Mouse (Mus musculus) midbrain, embryonic 11.5 days (tissue): Measurements from ENCODE around the gene Ptprb. TPM values are rescaled to one million over a fixed set of nuclear protein-coding genes. Genes with fewer than 3 reads are reported as not detected.
A peak's percentile ranks its signal among the peaks of the same experiment; 100 is the strongest.

ENCODE experiments used
- ATAC-seq: fragments of 200-750 bp; cut with Nextera tagmentation; 2 replicates; pipeline ENCODE4 v1.8.0; 2017; ENCODE audit warnings: moderate TSS enrichment, moderate library complexity; ENCODE audit not compliant: low FRiP score
- DNase-seq: peaks from one replicate; pipeline ENCODE4 v3.0.0; 2015; ENCODE audit warnings: low spot score; ENCODE audit errors: missing footprints
- H3K27ac ChIP-seq: fragments of 300-500 bp; sonication (generic); 2 replicates; pipeline ENCODE4 v1.5.1; 2014; ENCODE audit warnings: low read depth, low read length
- H3K27me3 ChIP-seq: fragments of 300-500 bp; sonication (generic); 2 replicates; pipeline ENCODE4 v1.6.1; 2014; ENCODE audit warnings: mild to moderate bottlenecking, low read length, moderate library complexity, mixed read lengths; ENCODE audit not compliant: control insufficient read depth, insufficient read depth
- H3K36me3 ChIP-seq: fragments of 300-500 bp; sonication (generic); 2 replicates; pipeline ENCODE4 v1.6.1; 2014; ENCODE audit warnings: mild to moderate bottlenecking, low read length, moderate library complexity, mixed read lengths; ENCODE audit not compliant: control insufficient read depth, insufficient read depth
- H3K4me1 ChIP-seq: fragments of 300-500 bp; sonication (generic); 2 replicates; pipeline ENCODE4 v1.6.1; 2014; ENCODE audit warnings: low read length; ENCODE audit not compliant: control insufficient read depth, insufficient read depth
- H3K4me2 ChIP-seq: fragments of 300-500 bp; sonication (generic); 2 replicates; pipeline ENCODE4 v1.6.1; 2014; ENCODE audit warnings: mild to moderate bottlenecking, moderate library complexity
- H3K4me3 ChIP-seq: fragments of 300-500 bp; sonication (generic); 2 replicates; pipeline ENCODE4 v1.5.1; 2014; ENCODE audit warnings: low read depth, low read length
- H3K9ac ChIP-seq: fragments of 300-500 bp; sonication (generic); 2 replicates; pipeline ENCODE4 v1.6.1; 2014; ENCODE audit warnings: low read length
- H3K9me3 ChIP-seq: fragments of 300-500 bp; sonication (generic); 2 replicates; pipeline ENCODE4 v1.6.1; 2016; ENCODE audit warnings: low read length; ENCODE audit not compliant: control insufficient read depth
- WGBS: fragments of 180-500 bp; shearing (Covaris S2); extraction: QIAGEN DNeasy Blood & Tissue Kit; methylation state at CpG from one replicate; pipeline ENCODE4 v1.1.7; 2014; 5-methylcytosine and 5-hydroxymethylcytosine counted together
- polyA plus RNA-seq: library from polyadenylated mRNA; unstranded; fragments of >200 nt; fragmentation: Nextera tagmentation; extraction: Ambion mirVana; gene quantifications from 2 replicates; pipeline ENCODE4 v1.2.1, GENCODE M21; 2014

Ptprb gene
- polyA plus RNA-seq, 1 experiment from 2014 or later: 2.9 TPM

- no peak for ATAC-seq
- H3K27ac ChIP-seq: no peak overlapping the region
- 90% methylated on average over 7 of the region's 7 CpGs for WGBS
- no peaks in the 10 kb centered on the region for H3K4me1 ChIP-seq
- H3K27me3 ChIP-seq: no peaks in the 10 kb centered on the region
- H3K36me3 ChIP-seq: no peaks in the 10 kb centered on the region
- H3K4me2 ChIP-seq: no peak overlapping the region
- no peak for DNase-seq
- no peak overlapping the region for H3K9ac ChIP-seq
- no peak overlapping the region for H3K4me3 ChIP-seq
- no peaks in the 10 kb centered on the region for H3K9me3 ChIP-seq
Observed at GRCm38 (mm10) chr10:116286697-116287344, 11.5 kb downstream of the Ptprb start.

GRCm38 (mm10) chr10:116288130-116288529 is 12.8 kb downstream of the Ptprb start:
- no peak overlapping the region for H3K27ac ChIP-seq
- no peaks in the 10 kb centered on the region for H3K9me3 ChIP-seq
- no peaks in the 10 kb centered on the region for H3K27me3 ChIP-seq
- DNase-seq: no peak
- no peak overlapping the region for H3K4me2 ChIP-seq
- 75% methylated on average over 9 of the region's 9 CpGs for WGBS
- no peak for ATAC-seq
- no peaks in the 10 kb centered on the region for H3K36me3 ChIP-seq
- H3K4me1 ChIP-seq: no peaks in the 10 kb centered on the region
- no peak overlapping the region for H3K9ac ChIP-seq
- no peak overlapping the region for H3K4me3 ChIP-seq

DNA sequence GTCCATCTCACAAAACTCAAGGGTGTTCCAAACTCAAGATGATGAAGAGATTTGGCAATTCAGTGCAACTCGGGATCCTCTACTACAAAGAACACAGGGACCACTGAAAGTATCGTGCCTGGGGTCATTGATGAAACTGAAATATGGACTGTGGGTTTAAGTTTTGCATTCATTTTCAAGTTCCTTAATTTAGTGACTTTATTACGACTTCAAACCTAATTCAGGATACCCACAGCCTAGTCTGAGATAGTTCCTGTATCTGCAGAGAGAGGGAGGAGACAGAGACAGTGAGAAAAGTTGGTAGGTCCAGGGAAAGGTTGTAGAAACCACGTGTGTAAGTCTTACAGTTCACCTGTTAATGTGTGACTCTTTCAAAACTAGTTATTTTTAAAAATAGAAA is 15.2 kb downstream of the Ptprb start:
- peak; percentile 23 for DNase-seq
- no peak for ATAC-seq
- no peaks in the 10 kb centered on the region for H3K36me3 ChIP-seq

GRCm38 (mm10) chr10:116291153-116291755 is 15.9 kb downstream of the Ptprb start:
- WGBS: 78% methylated on average over 8 of the region's 8 CpGs
- Histone ChIP-seq H3K4me2 (no peak overlapping the region), H3K4me3 (no peak overlapping the region), H3K36me3 (no peaks in the 10 kb centered on the region), H3K27ac (no peak overlapping the region), H3K9ac (no peak overlapping the region), H3K4me1 (no peaks in the 10 kb centered on the region), H3K9me3 (no peaks in the 10 kb centered on the region), H3K27me3 (no peaks in the 10 kb centered on the region)
- ATAC-seq (no peak), DNase-seq (peak; percentile 45)

More for the DNA sequence above, 15.2 kb downstream of the Ptprb start:
- WGBS: 83% methylated on average over 4 of the region's 4 CpGs
- Histone ChIP-seq H3K9ac (no peak overlapping the region), H3K27me3 (no peaks in the 10 kb centered on the region), H3K4me2 (no peak overlapping the region), H3K9me3 (no peaks in the 10 kb centered on the region), H3K27ac (no peak overlapping the region), H3K4me3 (no peak overlapping the region), H3K4me1 (no peaks in the 10 kb centered on the region)

DNA sequence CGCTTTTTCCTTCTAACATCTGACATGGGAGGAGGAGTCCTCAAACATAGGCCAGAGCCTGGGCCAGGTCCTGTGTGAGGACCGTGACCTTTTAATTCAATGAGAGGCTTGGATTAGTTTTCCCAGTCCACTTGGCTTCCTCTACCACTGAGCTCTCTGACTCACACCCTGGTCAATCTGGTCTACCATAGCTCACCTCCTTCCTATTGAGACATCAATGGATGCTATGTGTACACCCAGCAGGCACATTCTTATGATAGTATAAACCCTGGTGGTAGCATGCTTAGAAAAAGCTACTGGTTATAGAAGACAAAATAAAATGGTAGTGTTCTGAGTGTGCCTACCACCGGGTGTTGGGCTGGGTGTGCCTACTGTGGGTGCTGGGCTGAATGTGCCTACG is 21.1 kb downstream of the Ptprb start:
- H3K27ac ChIP-seq: no peak overlapping the region
- H3K9me3 ChIP-seq: no peaks in the 10 kb centered on the region
- 87% methylated on average over 4 of the region's 4 CpGs for WGBS
- H3K27me3 ChIP-seq: peaks cover 2% of the 10 kb centered on the region; the same call in 1 of the 2 replicates
- ATAC-seq: no peak
- H3K4me3 ChIP-seq: no peak overlapping the region
- no peak overlapping the region for H3K9ac ChIP-seq
- H3K36me3 ChIP-seq: no peaks in the 10 kb centered on the region
- H3K4me1 ChIP-seq: peaks cover 2% of the 10 kb centered on the region; the same call in 1 of the 2 replicates
- H3K4me2 ChIP-seq: no peak overlapping the region
- peak; percentile 49 for DNase-seq

- DNase-seq (peak; percentile 78), ATAC-seq (no peak)
- H3K9me3 ChIP-seq: no peaks in the 10 kb centered on the region
- H3K9ac ChIP-seq: no peak overlapping the region
- H3K4me1 ChIP-seq: peaks cover 5% of the 10 kb centered on the region; the same call in 1 of the 2 replicates
- WGBS: 76% methylated on average over 12 of the region's 12 CpGs
- H3K4me2 ChIP-seq: no peak overlapping the region
- H3K27me3 ChIP-seq: peaks cover 9% of the 10 kb centered on the region
- no peak overlapping the region for H3K27ac ChIP-seq
- H3K36me3 ChIP-seq: no peaks in the 10 kb centered on the region
- no peak overlapping the region for H3K4me3 ChIP-seq
Observed at GRCm38 (mm10) chr10:116297854-116298253, 22.5 kb downstream of the Ptprb start.

GRCm38 (mm10) chr10:116300824-116301223 is 25.5 kb downstream of the Ptprb start:
- ATAC-seq (peak; percentile 14; the same call in 1 of the 2 replicates), DNase-seq (peak; percentile 85)
- Histone ChIP-seq H3K4me2 (peak overlapping the region; percentile 92), H3K4me1 (peaks cover 5% of the 10 kb centered on the region; the same call in 1 of the 2 replicates), H3K27me3 (peaks cover 9% of the 10 kb centered on the region), H3K9ac (peak overlapping the region; percentile 63), H3K9me3 (no peaks in the 10 kb centered on the region), H3K36me3 (no peaks in the 10 kb centered on the region), H3K27ac (no peak overlapping the region), H3K4me3 (peak overlapping the region; percentile 44)
- 13% methylated on average over 7 of the region's 7 CpGs for WGBS

DNA sequence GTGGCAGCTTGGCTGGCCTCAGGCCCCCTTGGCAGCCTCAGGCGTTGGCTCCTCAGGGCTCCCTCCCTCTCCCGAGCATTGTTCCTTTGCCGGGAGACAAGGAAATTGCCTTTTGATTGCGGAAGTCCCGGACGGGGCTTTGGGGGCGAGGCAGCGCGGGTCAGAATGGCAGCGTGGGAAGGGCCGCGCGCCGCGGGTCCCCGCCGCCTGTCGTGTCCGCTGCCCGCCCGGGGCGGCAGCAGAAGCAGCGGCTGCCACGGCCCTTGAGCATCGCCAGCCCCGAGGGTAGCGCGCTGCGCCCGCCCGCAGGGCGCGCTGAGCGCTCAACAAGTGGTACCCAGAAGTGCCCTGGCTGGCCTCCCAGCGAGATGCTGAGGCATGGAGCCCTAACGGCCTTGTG is 25.9 kb downstream of the Ptprb start:
- H3K4me2 ChIP-seq: peak overlapping the region; percentile 92
- no peaks in the 10 kb centered on the region for H3K9me3 ChIP-seq
- peak overlapping the region; percentile 63 for H3K9ac ChIP-seq
- WGBS: under 1% methylated on average over 36 of the region's 36 CpGs
- peaks cover 9% of the 10 kb centered on the region for H3K27me3 ChIP-seq
- H3K27ac ChIP-seq: no peak overlapping the region
- peak; percentile 91 for DNase-seq
- peaks cover 5% of the 10 kb centered on the region; the same call in 1 of the 2 replicates for H3K4me1 ChIP-seq
- H3K36me3 ChIP-seq: no peaks in the 10 kb centered on the region
- ATAC-seq: peak; percentile 73
- H3K4me3 ChIP-seq: peak overlapping the region; percentile 44

DNA sequence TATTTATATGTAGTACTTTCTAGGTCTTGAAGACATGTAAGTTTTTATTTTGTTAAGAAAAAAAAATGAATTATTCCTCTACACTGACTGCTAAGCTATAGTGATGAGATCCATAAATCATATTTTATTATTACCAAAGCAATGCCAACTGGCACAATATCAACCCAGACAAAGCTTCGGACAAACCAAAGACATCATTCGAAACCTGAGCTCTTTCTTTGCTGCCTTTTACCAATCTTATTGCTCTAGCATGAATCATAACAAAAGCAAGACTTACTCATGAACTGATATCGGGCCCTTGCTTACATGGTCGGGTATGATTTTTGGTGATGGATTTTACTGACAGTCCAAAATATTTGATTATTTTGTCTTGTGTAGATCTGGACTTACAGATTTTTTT is 29.0 kb downstream of the Ptprb start:
- H3K9ac ChIP-seq: no peak overlapping the region
- H3K4me1 ChIP-seq: peaks cover 5% of the 10 kb centered on the region; the same call in 1 of the 2 replicates
- peaks cover 9% of the 10 kb centered on the region for H3K27me3 ChIP-seq
- no peaks in the 10 kb centered on the region for H3K9me3 ChIP-seq
- DNase-seq (no peak), ATAC-seq (no peak)
- H3K27ac ChIP-seq: no peak overlapping the region
- 94% methylated on average over 4 of the region's 4 CpGs for WGBS
- H3K4me2 ChIP-seq: no peak overlapping the region
- no peaks in the 10 kb centered on the region for H3K36me3 ChIP-seq
- no peak overlapping the region for H3K4me3 ChIP-seq
